Mouse (Mus musculus) erythroblast, embryonic 14.5 days (primary cell): Measurements from ENCODE around the gene Cdk5rap3.

Source experiments
- GATA1 ChIP-seq: IDR thresholded peaks from 2 replicates; pipeline ENCODE4 v1.6.1; 2012; ENCODE audit warnings: low read length, inconsistent platforms, mixed read lengths
- TAL1 ChIP-seq: IDR thresholded peaks from 3 replicates; pipeline ENCODE4 v1.6.1; 2012; ENCODE audit warnings: low read length, inconsistent platforms, mixed read lengths

GRCm38 (mm10) chr11:96946498-96946897, 30.2 kb upstream of the Cdk5rap3 start:
- TF ChIP-seq TAL1 (no peak), GATA1 (no peak)
